Mouse (Mus musculus) liver, embryonic 11.5 days (tissue): ENCODE measurements around the gene Krt7. TPM values are rescaled to one million over a fixed set of nuclear protein-coding genes. Genes with fewer than 3 reads are reported as not detected.

ENCODE experiments used
- ATAC-seq: fragments of 200-750 bp; cut with Nextera tagmentation; replicated peaks from 2 replicates; pipeline ENCODE4 v1.8.0; 2017; ENCODE audit warnings: moderate number of reproducible peaks, mild to moderate bottlenecking, moderate TSS enrichment, moderate library complexity; ENCODE audit not compliant: low FRiP score
- DNase-seq: peaks from one replicate; pipeline ENCODE4 v3.0.0-alpha.2; 2017; ENCODE audit warnings: low spot score
- H3K27ac ChIP-seq: fragments of 300-500 bp; sonication (generic); 2 replicates; pipeline ENCODE4 v1.5.1; 2014; ENCODE audit warnings: mild to moderate bottlenecking, low read depth, low read length, control low read depth
- H3K27me3 ChIP-seq: fragments of 300-500 bp; sonication (generic); replicated peaks from 2 replicates; pipeline ENCODE4 v1.6.1; 2014; ENCODE audit warnings: low read length, mixed read lengths; ENCODE audit not compliant: control insufficient read depth, insufficient read depth
- H3K36me3 ChIP-seq: fragments of 300-500 bp; sonication (generic); 2 replicates; pipeline ENCODE4 v1.6.1; 2014; ENCODE audit warnings: mild to moderate bottlenecking, low read length, moderate library complexity, mixed read lengths; ENCODE audit not compliant: control insufficient read depth, insufficient read depth
- H3K4me1 ChIP-seq: fragments of 300-500 bp; sonication (generic); replicated peaks from 2 replicates; pipeline ENCODE4 v1.6.1; 2014; ENCODE audit warnings: low read length, mixed read lengths; ENCODE audit not compliant: control insufficient read depth, insufficient read depth
- H3K4me2 ChIP-seq: fragments of 300-500 bp; sonication (generic); 2 replicates; pipeline ENCODE4 v1.6.1; 2014; ENCODE audit warnings: mild to moderate bottlenecking, control low read depth, moderate library complexity
- H3K4me3 ChIP-seq: fragments of 300-500 bp; sonication (generic); 2 replicates; pipeline ENCODE4 v1.5.1; 2014; ENCODE audit warnings: low read depth, low read length, control low read depth
- H3K9ac ChIP-seq: fragments of 300-500 bp; sonication (generic); 2 replicates; pipeline ENCODE4 v1.6.1; 2014; ENCODE audit warnings: low read depth, low read length, control low read depth
- H3K9me3 ChIP-seq: fragments of 300-500 bp; sonication (generic); 2 replicates; pipeline ENCODE4 v1.6.1; 2016; ENCODE audit warnings: low read length, inconsistent platforms, mixed read lengths; ENCODE audit not compliant: control insufficient read depth
- WGBS: fragments of 180-500 bp; shearing (Covaris S2); extraction: QIAGEN DNeasy Blood & Tissue Kit; methylation state at CpG from one replicate; pipeline ENCODE4 v1.1.7; 2014; 5-methylcytosine and 5-hydroxymethylcytosine counted together
- polyA plus RNA-seq: library from polyadenylated mRNA; unstranded; fragments of >200 nt; fragmentation: Nextera tagmentation; extraction: Ambion mirVana; gene quantifications from 2 replicates; pipeline ENCODE4 v1.2.1, GENCODE M21; 2014

Gene Krt7
- polyA plus RNA-seq, 1 experiment from 2014 or later, result 13.3 TPM

DNA sequence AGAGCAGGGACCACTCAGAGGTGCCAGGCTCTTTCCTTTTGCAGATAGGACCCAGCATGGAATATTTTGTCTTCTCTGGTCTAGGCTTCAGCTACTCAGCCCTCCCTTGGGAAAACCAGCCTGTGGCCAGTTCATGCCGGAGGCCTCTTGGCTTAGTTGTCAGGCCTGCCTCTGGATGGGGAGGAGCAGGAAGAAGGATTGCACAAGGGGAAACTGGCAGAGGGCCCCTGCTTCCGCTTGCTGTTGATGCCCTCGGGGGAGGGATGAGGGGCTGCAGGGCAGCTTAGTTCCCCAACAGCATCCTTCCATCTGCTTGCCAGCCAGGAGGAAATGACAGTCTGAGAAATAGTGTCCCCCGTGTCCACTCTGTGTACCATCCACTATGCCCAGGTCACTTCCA lies 36.0 kb upstream of the Krt7 start:
- ATAC-seq, result no peak
- H3K4me3 ChIP-seq, result no peak overlapping the region
- no peaks in the 10 kb centered on the region for H3K36me3 ChIP-seq
- 41% methylated on average over 4 of the region's 4 CpGs for WGBS
- DNase-seq, result no peak
- H3K27me3 ChIP-seq, result no peaks in the 10 kb centered on the region
- H3K9ac ChIP-seq, result no peak overlapping the region
- H3K9me3 ChIP-seq, result no peaks in the 10 kb centered on the region
- H3K4me1 ChIP-seq, result 0 out of 2 replicates have a peak, but pooled peaks cover 5% of the 10 kb centered on the region
- H3K4me2 ChIP-seq, result no peak overlapping the region
- no peak overlapping the region for H3K27ac ChIP-seq

DNA sequence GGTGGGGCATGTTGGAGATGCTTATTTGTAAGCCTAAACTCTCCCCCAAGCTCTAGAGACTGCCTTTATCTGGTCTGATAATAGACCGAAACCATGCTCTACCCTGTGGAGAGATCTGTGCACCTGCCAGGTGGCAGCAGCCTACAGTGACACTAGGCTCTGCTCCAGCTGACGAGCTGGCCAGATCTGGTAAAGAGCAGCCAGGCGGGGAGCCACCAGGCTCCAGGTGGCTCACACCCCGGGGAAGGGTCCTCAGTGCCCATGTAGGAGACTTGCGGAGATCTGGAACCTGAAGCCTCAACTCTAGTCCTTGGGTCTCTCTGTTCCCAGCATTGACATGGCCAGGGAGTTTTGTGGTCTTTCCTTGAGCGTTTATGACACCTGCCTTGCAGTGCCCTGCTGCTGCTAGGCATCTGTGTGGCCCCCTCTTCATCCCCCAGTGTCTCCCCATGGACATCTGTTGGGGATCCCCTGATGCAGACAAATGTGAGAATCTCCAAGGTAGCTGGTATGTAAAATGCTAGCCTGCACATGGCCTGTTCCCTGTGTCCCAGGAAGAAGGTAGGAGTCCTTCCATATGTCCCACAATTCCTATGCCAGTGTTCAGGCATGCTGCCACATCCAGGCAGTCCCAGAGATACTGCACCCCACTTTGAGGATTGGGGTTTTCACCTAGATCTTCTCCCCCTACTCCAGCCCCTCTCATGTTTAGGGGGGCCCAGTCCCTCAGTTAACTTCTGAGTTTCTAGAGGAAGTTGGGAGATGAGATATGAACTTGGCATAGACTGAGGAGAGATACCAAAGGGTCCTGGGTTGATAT lies 34.7 kb upstream of the Krt7 start:
- Histone ChIP-seq H3K4me2 (no peak overlapping the region), H3K9ac (no peak overlapping the region), H3K27ac (no peak overlapping the region), H3K4me3 (no peak overlapping the region), H3K36me3 (no peaks in the 10 kb centered on the region), H3K27me3 (no peaks in the 10 kb centered on the region), H3K9me3 (no peaks in the 10 kb centered on the region), H3K4me1 (0 out of 2 replicates have a peak, but pooled peaks cover 5% of the 10 kb centered on the region)
- no peak for DNase-seq
- ATAC-seq, result no peak
- WGBS, result 73% methylated on average over 6 of the region's 6 CpGs

GRCm38 (mm10) chr15:101376776-101377061 lies 34.1 kb upstream of the Krt7 start:
- H3K9ac ChIP-seq, result no peak overlapping the region
- no peaks in the 10 kb centered on the region for H3K27me3 ChIP-seq
- no peak for ATAC-seq
- DNase-seq, result no peak
- no peaks in the 10 kb centered on the region for H3K9me3 ChIP-seq
- 0 out of 2 replicates have a peak, but pooled peaks cover 5% of the 10 kb centered on the region for H3K4me1 ChIP-seq
- no peak overlapping the region for H3K4me3 ChIP-seq
- H3K36me3 ChIP-seq, result no peaks in the 10 kb centered on the region
- no peak overlapping the region for H3K27ac ChIP-seq
- no peak overlapping the region for H3K4me2 ChIP-seq
- 43% methylated on average over 5 of the region's 5 CpGs for WGBS

DNA sequence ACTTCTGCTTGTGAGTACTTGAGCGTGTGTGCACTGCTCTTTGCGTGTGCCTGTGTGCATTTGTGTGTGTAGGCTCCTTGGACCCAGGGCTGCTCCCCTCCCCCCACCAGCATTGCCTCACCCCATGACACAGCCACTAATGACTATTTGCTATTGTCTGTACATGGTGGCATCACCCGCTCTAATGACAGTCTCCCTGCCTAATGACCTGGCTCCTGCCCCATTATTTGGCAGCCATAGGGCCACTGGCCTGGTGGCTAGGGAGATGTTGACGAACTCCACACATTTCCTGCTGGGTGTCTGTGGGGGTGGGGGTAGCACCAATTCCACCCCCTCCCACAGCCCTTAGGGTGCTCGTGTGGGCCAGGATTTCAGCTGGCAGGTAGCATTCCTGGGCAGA lies 32.2 kb upstream of the Krt7 start:
- WGBS, result 79% methylated on average over 5 of the region's 5 CpGs
- ATAC-seq (no peak), DNase-seq (no peak)
- Histone ChIP-seq H3K9ac (no peak overlapping the region), H3K4me2 (no peak overlapping the region), H3K36me3 (no peaks in the 10 kb centered on the region), H3K4me1 (0 out of 2 replicates have a peak, but pooled peaks cover 2% of the 10 kb centered on the region), H3K9me3 (no peaks in the 10 kb centered on the region), H3K27me3 (no peaks in the 10 kb centered on the region; the same call in 1 of the 2 replicates), H3K27ac (no peak overlapping the region), H3K4me3 (no peak overlapping the region)

GRCm38 (mm10) chr15:101381758-101382157 lies 29.1 kb upstream of the Krt7 start:
- no peaks in the 10 kb centered on the region for H3K9me3 ChIP-seq
- no peaks in the 10 kb centered on the region for H3K4me1 ChIP-seq
- no peak for DNase-seq
- H3K27me3 ChIP-seq, result no peaks in the 10 kb centered on the region; the same call in 1 of the 2 replicates
- 60% methylated on average over 9 of the region's 9 CpGs for WGBS
- H3K4me2 ChIP-seq, result no peak overlapping the region
- ATAC-seq, result no peak
- H3K36me3 ChIP-seq, result no peaks in the 10 kb centered on the region
- H3K9ac ChIP-seq, result no peak overlapping the region
- H3K4me3 ChIP-seq, result no peak overlapping the region
- no peak overlapping the region for H3K27ac ChIP-seq

- no peaks in the 10 kb centered on the region for H3K4me1 ChIP-seq
- no peak overlapping the region for H3K4me3 ChIP-seq
- H3K36me3 ChIP-seq, result no peaks in the 10 kb centered on the region
- no peak for DNase-seq
- H3K27ac ChIP-seq, result no peak overlapping the region
- H3K9me3 ChIP-seq, result no peaks in the 10 kb centered on the region
- H3K9ac ChIP-seq, result no peak overlapping the region
- no peak overlapping the region for H3K4me2 ChIP-seq
- H3K27me3 ChIP-seq, result no peaks in the 10 kb centered on the region; the same call in 1 of the 2 replicates
- no peak for ATAC-seq
- WGBS, result 82% methylated on average over 11 of the region's 11 CpGs
Measured at GRCm38 (mm10) chr15:101382811-101383210, 28.0 kb upstream of the Krt7 start.

GRCm38 (mm10) chr15:101384610-101385009 lies 26.2 kb upstream of the Krt7 start:
- Histone ChIP-seq H3K27ac (no peak overlapping the region), H3K4me3 (no peak overlapping the region), H3K36me3 (no peaks in the 10 kb centered on the region), H3K9me3 (no peaks in the 10 kb centered on the region), H3K9ac (no peak overlapping the region), H3K4me2 (no peak overlapping the region), H3K4me1 (no peaks in the 10 kb centered on the region), H3K27me3 (no peaks in the 10 kb centered on the region; the same call in 1 of the 2 replicates)
- WGBS, result 62% methylated on average over 7 of the region's 7 CpGs
- no peak for DNase-seq
- ATAC-seq, result no peak

DNA sequence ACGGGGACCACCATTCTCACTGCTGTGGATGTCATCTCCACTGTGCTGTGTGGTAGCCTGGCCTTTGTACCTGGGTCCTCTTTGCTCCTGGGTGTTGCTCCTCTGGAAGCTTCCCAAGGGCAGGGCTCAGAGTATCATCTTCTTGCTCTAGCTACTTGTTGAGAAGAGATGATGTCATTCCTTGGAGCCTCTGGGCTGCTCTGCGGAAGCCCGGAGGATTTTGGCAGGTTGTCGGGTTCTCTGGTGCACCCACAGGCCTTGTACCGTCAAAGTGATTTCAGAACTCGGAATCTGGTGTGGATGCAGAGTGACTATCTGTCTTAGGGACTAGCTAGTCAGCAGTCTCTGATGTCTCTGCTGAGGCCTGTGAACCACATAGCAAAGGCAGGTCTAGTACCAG lies 25.8 kb upstream of the Krt7 start:
- ATAC-seq (no peak), DNase-seq (no peak)
- H3K9me3 ChIP-seq, result no peaks in the 10 kb centered on the region
- H3K27ac ChIP-seq, result no peak overlapping the region
- no peak overlapping the region for H3K9ac ChIP-seq
- H3K27me3 ChIP-seq, result no peaks in the 10 kb centered on the region; the same call in 1 of the 2 replicates
- H3K4me3 ChIP-seq, result no peak overlapping the region
- no peaks in the 10 kb centered on the region for H3K36me3 ChIP-seq
- no peak overlapping the region for H3K4me2 ChIP-seq
- WGBS, result 88% methylated on average over 6 of the region's 6 CpGs
- H3K4me1 ChIP-seq, result no peaks in the 10 kb centered on the region

DNA sequence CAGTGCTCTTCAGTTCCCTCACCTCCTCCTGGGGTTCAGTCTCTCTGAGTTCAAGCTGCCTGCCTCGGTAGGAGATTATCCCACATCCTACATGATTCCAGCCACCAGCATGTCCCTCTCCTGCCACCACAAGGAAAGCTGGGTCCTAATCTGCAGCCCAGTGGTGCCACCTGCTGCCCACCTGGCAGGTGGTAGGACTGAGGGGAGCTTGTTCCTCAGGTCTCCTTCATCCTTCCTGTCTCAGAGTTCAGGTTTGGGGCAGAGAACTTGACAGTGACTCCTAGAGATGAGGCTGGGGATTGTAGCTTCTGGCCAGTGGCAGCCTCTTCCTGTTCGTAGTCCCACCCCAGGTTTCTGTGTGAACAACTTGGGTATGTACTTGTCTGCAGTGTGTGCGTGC lies 23.7 kb upstream of the Krt7 start:
- H3K9me3 ChIP-seq, result no peaks in the 10 kb centered on the region
- no peak for DNase-seq
- no peaks in the 10 kb centered on the region for H3K4me1 ChIP-seq
- WGBS, result 58% methylated on average over 3 of the region's 3 CpGs
- no peak for ATAC-seq
- no peaks in the 10 kb centered on the region for H3K36me3 ChIP-seq
- no peak overlapping the region for H3K27ac ChIP-seq
- H3K27me3 ChIP-seq, result no peaks in the 10 kb centered on the region; the same call in 1 of the 2 replicates
- H3K4me3 ChIP-seq, result no peak overlapping the region
- H3K9ac ChIP-seq, result no peak overlapping the region
- H3K4me2 ChIP-seq, result no peak overlapping the region
